Mouse (Mus musculus) testis, adult 2 months (tissue): ENCODE results near the gene Kcnh7.

Experiments used
- CTCF ChIP-seq: fragments of 200-500 bp; IDR thresholded peaks from 2 replicates; pipeline ENCODE4 v1.5.1; 2012; ENCODE audit warnings: low read depth, mild to moderate bottlenecking, inconsistent platforms, low read length, moderate library complexity; ENCODE audit not compliant: control insufficient read depth, insufficient read depth, insufficient replicate concordance
- POLR2A ChIP-seq: fragments of 200-500 bp; IDR thresholded peaks from 2 replicates; pipeline ENCODE4 v1.6.1; 2012; ENCODE audit warnings: low read depth, mild to moderate bottlenecking, inconsistent platforms, low read length, moderate library complexity; ENCODE audit not compliant: control insufficient read depth

GRCm38 (mm10) chr2:62816016-62816415 is 368.1 kb downstream of the Kcnh7 start:
- TF ChIP-seq CTCF = no peak
- no peak for TF ChIP-seq POLR2A
